ENCODE assay signal across 17 mouse cellular contexts in genomic region chr5:75941775-75942580, GRCm38 (mm10). TPM values are rescaled to one million over a fixed set of nuclear protein-coding genes. Genes with fewer than 3 reads are reported as not detected.
DNase-seq lines count a peak whose midpoint lies in the region; ATAC-seq and TF ChIP-seq lines count a peak whose summit lies in the region.
"Had no signal": no experiment of that assay in that cellular context is flagged by ENCODE, and none has a peak within 500 bp of the region (broad histone marks: within the 10 kb centered on the region; RNA-seq: fewer than 3 reads in every experiment).

No protein-coding gene starts in this region.

- peak overlapping the region; percentile 9; the same call in 1 of the 2 replicates for H3K27ac ChIP-seq in heart, embryonic 16.5 days (ENCODE audit: low read length)
- peak overlapping the region; percentile 55 for H3K27ac ChIP-seq in midbrain, embryonic 10.5 days (replicated peaks)
- H3K27ac ChIP-seq in midbrain, postnatal 0 days (ENCODE audit: low read depth, low read length): no peak overlapping the region
- H3K27ac ChIP-seq: forebrain, embryonic 15.5 days; hindbrain, embryonic 15.5 days; neural tube, embryonic 15.5 days had no signal

- no peak for TF ChIP-seq CTCF in midbrain, postnatal 0 days (IDR thresholded peaks at IDR 0.05)

- H3K4me1 ChIP-seq in heart, embryonic 16.5 days (ENCODE audit: control insufficient read depth, insufficient read depth, low read length): peaks cover 38% of the 10 kb centered on the region
- H3K4me1 ChIP-seq in midbrain, embryonic 10.5 days: peaks cover 35% of the 10 kb centered on the region
- no peaks in the 10 kb centered on the region for H3K4me1 ChIP-seq in midbrain, postnatal 0 days (ENCODE audit: insufficient read depth, low read length)
- H3K4me1 ChIP-seq: forebrain, embryonic 15.5 days; hindbrain, embryonic 15.5 days; neural tube, embryonic 15.5 days had no signal

- H3K36me3 ChIP-seq in heart, embryonic 16.5 days (ENCODE audit: control insufficient read depth, insufficient read depth): peaks cover 5% of the 10 kb centered on the region; the same call in 1 of the 2 replicates
- peaks cover 6% of the 10 kb centered on the region for H3K36me3 ChIP-seq in midbrain, embryonic 10.5 days
- no peaks in the 10 kb centered on the region; the same call in 1 of the 2 replicates for H3K36me3 ChIP-seq in midbrain, postnatal 0 days (ENCODE audit: insufficient read depth, low read length)
- H3K36me3 ChIP-seq: forebrain, embryonic 15.5 days; hindbrain, embryonic 15.5 days; neural tube, embryonic 15.5 days had no signal

- H3K9me3 ChIP-seq in heart, embryonic 16.5 days (replicated peaks; ENCODE audit: control insufficient read depth, low read length): no peaks in the 10 kb centered on the region
- no peaks in the 10 kb centered on the region for H3K9me3 ChIP-seq in midbrain, embryonic 10.5 days (replicated peaks)
- no peaks in the 10 kb centered on the region for H3K9me3 ChIP-seq in midbrain, postnatal 0 days (ENCODE audit: low read length)
- H3K9me3 ChIP-seq: forebrain, embryonic 15.5 days; hindbrain, embryonic 15.5 days; neural tube, embryonic 15.5 days had no signal

- no peaks in the 10 kb centered on the region for H3K27me3 ChIP-seq in heart, embryonic 16.5 days (ENCODE audit: control insufficient read depth, insufficient read depth, low read length)
- peaks cover 60% of the 10 kb centered on the region for H3K27me3 ChIP-seq in midbrain, embryonic 10.5 days (ENCODE audit: low read depth, poor library complexity, severe bottlenecking)
- no peaks in the 10 kb centered on the region for H3K27me3 ChIP-seq in midbrain, postnatal 0 days (ENCODE audit: insufficient read depth, low read length)
- H3K27me3 ChIP-seq: CH12.LX; forebrain, embryonic 15.5 days; hindbrain, embryonic 15.5 days; neural tube, embryonic 15.5 days had no signal

- no peak overlapping the region for H3K9ac ChIP-seq in heart, embryonic 16.5 days (ENCODE audit: low read length)
- H3K9ac ChIP-seq in midbrain, postnatal 0 days (replicated peaks; ENCODE audit: low read length, poor library complexity, severe bottlenecking): no peak overlapping the region
- H3K9ac ChIP-seq: forebrain, embryonic 15.5 days; hindbrain, embryonic 15.5 days; neural tube, embryonic 15.5 days had no signal

- 78% methylated on average over 11 of the region's 11 CpGs for WGBS in heart, embryonic 16.5 days
- 40% methylated on average over 11 of the region's 11 CpGs for WGBS in midbrain, embryonic 10.5 days
- 30% methylated on average over 11 of the region's 11 CpGs for WGBS in midbrain, postnatal 0 days

- no peak for ATAC-seq in heart, embryonic 16.5 days (replicated peaks; ENCODE audit: extremely low read depth, insufficient read depth, low FRiP score)
- ATAC-seq in midbrain, postnatal 0 days (ENCODE audit: low FRiP score): no peak
- ATAC-seq: forebrain, embryonic 15.5 days had no signal

- H3K4me3 ChIP-seq in heart, embryonic 16.5 days (ENCODE audit: low read length): no peak overlapping the region
- no peak overlapping the region for H3K4me3 ChIP-seq in midbrain, embryonic 10.5 days
- no peak overlapping the region for H3K4me3 ChIP-seq in midbrain, postnatal 0 days (ENCODE audit: low read depth, low read length)
- H3K4me3 ChIP-seq: forebrain, embryonic 15.5 days; hindbrain, embryonic 15.5 days; neural tube, embryonic 15.5 days had no signal

- DNase-seq in embryo, embryonic 10 days (ENCODE audit: low spot score): peak; percentile 12
- DNase-seq in embryo, embryonic 11 days: no peak
- DNase-seq in heart, adult 8-10 months (ENCODE audit: low spot score): no peak
- DNase-seq in midbrain, embryonic 10.5 days (ENCODE audit: low spot score): peak; percentile 53
- no peak for DNase-seq in midbrain, postnatal 0 days (ENCODE audit: low spot score)
- DNase-seq in embryo, embryonic 9.5 days (ENCODE audit: extremely low spot score): peak; percentile 38
- no peak for DNase-seq in thymus, postnatal 14 days
- DNase-seq: adrenal gland, postnatal 10 days; cerebellum, postnatal 14 days; gastrocnemius, postnatal 14 days; kidney, adult 18-20 months; lung, adult 18-20 months had no signal

- H3K4me2 ChIP-seq in heart, embryonic 16.5 days (ENCODE audit: low read depth, low read length): no peak overlapping the region
- H3K4me2 ChIP-seq in midbrain, postnatal 0 days (ENCODE audit: low read depth, low read length, poor library complexity, severe bottlenecking): no peak overlapping the region
- H3K4me2 ChIP-seq: forebrain, embryonic 15.5 days; hindbrain, embryonic 15.5 days; neural tube, embryonic 15.5 days had no signal

RNA-seq across cellular contexts. Expression of gene Kdr, which starts 36.3 kb away (rescaled TPM):
- polyA plus RNA-seq in heart, embryonic 16.5 days (2015; fragmentation: Nextera tagmentation; extraction: Ambion mirVana): 38.5 and 46.2 TPM in 2 replicates
- 10 to 100 TPM; 62.5 to 87.5 (median 77.7) TPM for total RNA-seq in heart, adult 8-10 months (2022)
- polyA plus RNA-seq in midbrain, embryonic 10.5 days (2016; fragmentation: Nextera tagmentation; extraction: Ambion mirVana): 26.2 and 29.2 TPM in 2 replicates
- total RNA-seq in midbrain, postnatal 0 days (2014; rRNA removed): 19.1 and 24.7 TPM in 2 replicates
- polyA plus RNA-seq in midbrain, postnatal 0 days (2015; fragmentation: Nextera tagmentation; extraction: Ambion mirVana): 11.6 and 12.5 TPM in 2 replicates
- total RNA-seq: CH12.LX had no signal

Comparison
In these comparisons a context has a peak if more than half of its experiments do, and no peak if none do; other contexts are left out.
1. DNase-seq: peak in embryo, embryonic 10 days (single experiment), midbrain, embryonic 10.5 days (single experiment) and embryo, embryonic 9.5 days (single experiment); none in embryo, embryonic 11 days (single experiment), heart, adult 8-10 months (single experiment), midbrain, postnatal 0 days (single experiment) and thymus, postnatal 14 days (single experiment).